8 mouse cellular contexts compared by ENCODE assay signal in genomic region chr9:35038922-35039586, GRCm38 (mm10).
DNase-seq lines count a peak whose midpoint lies in the region; ATAC-seq lines count a peak whose summit lies in the region.

No protein-coding gene starts in this region.

- no peak for ATAC-seq in midbrain, embryonic 14.5 days (ENCODE audit: low FRiP score, low TSS enrichment)
- ATAC-seq in midbrain, embryonic 13.5 days, result no peak

- H3K4me1 ChIP-seq in midbrain, embryonic 14.5 days (ENCODE audit: control insufficient read depth, insufficient read depth, low read length), result peaks cover 4% of the 10 kb centered on the region; the same call in 1 of the 2 replicates
- peaks cover 3% of the 10 kb centered on the region; the same call in 1 of the 2 replicates for H3K4me1 ChIP-seq in midbrain, embryonic 13.5 days (replicated peaks)

- H3K4me3 ChIP-seq in midbrain, embryonic 14.5 days (replicated peaks; ENCODE audit: low read depth, low read length), result no peak overlapping the region
- no peak overlapping the region for H3K4me3 ChIP-seq in midbrain, embryonic 13.5 days (replicated peaks)

- H3K27me3 ChIP-seq in midbrain, embryonic 14.5 days (ENCODE audit: control insufficient read depth, insufficient read depth, low read length), result no peaks in the 10 kb centered on the region
- no peaks in the 10 kb centered on the region for H3K27me3 ChIP-seq in midbrain, embryonic 13.5 days

- H3K4me2 ChIP-seq in midbrain, embryonic 14.5 days (ENCODE audit: low read length), result no peak overlapping the region
- H3K4me2 ChIP-seq in midbrain, embryonic 13.5 days (replicated peaks), result no peak overlapping the region

- no peak overlapping the region for H3K9ac ChIP-seq in midbrain, embryonic 14.5 days (replicated peaks; ENCODE audit: low read length)
- H3K9ac ChIP-seq in midbrain, embryonic 13.5 days (replicated peaks), result no peak overlapping the region

- no peaks in the 10 kb centered on the region for H3K9me3 ChIP-seq in midbrain, embryonic 14.5 days (ENCODE audit: control insufficient read depth, low read length)
- H3K9me3 ChIP-seq in midbrain, embryonic 13.5 days, result no peaks in the 10 kb centered on the region

- DNase-seq in midbrain, embryonic 14.5 days, result peak; percentile 38
- peak; percentile 72 for DNase-seq in fibroblast of lung, adult 2 months (ENCODE audit: low read depth)
- peak; percentile 58 for DNase-seq in kidney, adult 9 months
- DNase-seq in lung, postnatal 4 days, result peak; percentile 46 to 53
- DNase-seq in right cerebral cortex, postnatal 25 days, result no peak
- no peak for DNase-seq in spleen, adult 12 weeks (ENCODE audit: low spot score)
- no peak for DNase-seq in thymus, postnatal 36 days

- 69% methylated on average over 7 of the region's 7 CpGs for WGBS in midbrain, embryonic 14.5 days
- WGBS in midbrain, embryonic 13.5 days, result 57% methylated on average over 7 of the region's 7 CpGs

- H3K27ac ChIP-seq in midbrain, embryonic 14.5 days (replicated peaks; ENCODE audit: low read depth, low read length), result no peak overlapping the region
- H3K27ac ChIP-seq in midbrain, embryonic 13.5 days, result no peak overlapping the region

- H3K36me3 ChIP-seq in midbrain, embryonic 14.5 days (ENCODE audit: control insufficient read depth, insufficient read depth, low read length), result no peaks in the 10 kb centered on the region
- peaks cover 8% of the 10 kb centered on the region; the same call in 1 of the 2 replicates for H3K36me3 ChIP-seq in midbrain, embryonic 13.5 days

Comparison
In these comparisons a context has a peak if more than half of its experiments do, and no peak if none do; other contexts are left out.
1. DNase-seq: peak in midbrain, embryonic 14.5 days (single experiment), fibroblast of lung, adult 2 months (single experiment), kidney, adult 9 months (single experiment) and lung, postnatal 4 days (2 of 2); none in right cerebral cortex, postnatal 25 days (single experiment), spleen, adult 12 weeks (single experiment) and thymus, postnatal 36 days (0 of 2).